Mouse (Mus musculus) frontal cortex, adult (tissue): ENCODE measurements around the gene Xpr1.

Source experiments
- ATAC-seq: cut with Nextera tagmentation; 2 replicates; pipeline ENCODE4 v1.9.2; 2017; ENCODE audit warnings: mild to moderate bottlenecking, moderate library complexity, mixed read lengths; ENCODE audit not compliant: low TSS enrichment

Xpr1 gene

GRCm38 (mm10) chr1:155229464-155230411 lies 187.5 kb downstream of the Xpr1 start:
- ATAC-seq = peak; percentile 51
